ENCODE assay signal across 13 mouse cellular contexts in the genomic region with DNA sequence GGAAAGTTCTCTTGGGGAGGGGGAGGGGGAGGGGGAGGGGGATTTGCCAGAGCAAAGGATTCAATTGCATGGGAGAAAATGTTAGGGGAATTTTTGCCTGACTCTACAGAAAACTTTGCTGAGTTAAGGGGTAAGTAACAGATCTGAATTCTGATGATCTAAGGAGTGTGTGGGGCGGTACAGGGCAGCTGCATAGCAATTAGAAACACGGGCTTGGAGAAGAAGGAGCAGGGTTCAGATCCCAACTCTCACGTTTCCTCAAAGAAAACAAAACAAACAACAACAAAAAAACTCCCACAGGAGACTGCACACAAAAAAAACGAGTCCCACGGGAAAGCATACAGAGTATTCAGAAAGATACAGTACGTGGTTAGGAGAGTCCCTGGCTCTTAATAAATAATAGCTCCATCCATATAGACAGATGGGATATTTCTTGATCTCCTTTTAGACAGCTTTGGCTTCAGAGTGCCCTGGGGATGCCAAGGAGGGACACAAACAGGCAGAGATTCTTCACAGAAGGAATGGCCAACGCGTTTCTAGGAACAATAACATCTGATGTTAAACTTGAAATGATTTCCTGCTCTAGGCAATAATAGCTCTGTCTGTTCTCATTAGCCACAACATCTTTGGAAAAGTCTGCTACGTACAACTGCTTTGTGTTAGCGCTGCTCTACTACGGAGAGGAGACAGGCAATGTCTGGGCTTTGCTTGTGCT. TPM values are rescaled to one million over a fixed set of nuclear protein-coding genes. Genes with fewer than 3 reads are reported as not detected.
DNase-seq lines count a peak whose midpoint lies in the region; ATAC-seq and TF ChIP-seq lines count a peak whose summit lies in the region.
"Had no signal": no experiment of that assay in that cellular context is flagged by ENCODE, and none has a peak within 500 bp of the region (broad histone marks: within the 10 kb centered on the region; RNA-seq: fewer than 3 reads in every experiment).

No protein-coding gene starts in this region.

- H3K4me1 ChIP-seq in heart, embryonic 10.5 days: peaks cover 60% of the 10 kb centered on the region
- H3K4me1 ChIP-seq in heart, adult 2 months (ENCODE audit: control insufficient read depth, insufficient read depth, low read length): peaks cover 1% of the 10 kb centered on the region
- H3K4me1 ChIP-seq in stomach, embryonic 16.5 days (ENCODE audit: control insufficient read depth, insufficient read depth, low read length): peaks cover 12% of the 10 kb centered on the region; the same call in 1 of the 2 replicates
- 0 out of 2 replicates have a peak, but pooled peaks cover 2% of the 10 kb centered on the region for H3K4me1 ChIP-seq in stomach, postnatal 0 days (replicated peaks; ENCODE audit: control insufficient read depth, insufficient read depth)
- H3K4me1 ChIP-seq in lung, embryonic 16.5 days (replicated peaks; ENCODE audit: control insufficient read depth, insufficient read depth, low read length): peaks cover 2% of the 10 kb centered on the region; the same call in 1 of the 2 replicates

- H3K27me3 ChIP-seq in heart, embryonic 10.5 days (ENCODE audit: insufficient read depth, poor library complexity, severe bottlenecking): no peaks in the 10 kb centered on the region
- no peaks in the 10 kb centered on the region for H3K27me3 ChIP-seq in heart, adult 2 months (ENCODE audit: control insufficient read depth, insufficient read depth, low read length)
- H3K27me3 ChIP-seq in stomach, embryonic 16.5 days (ENCODE audit: control insufficient read depth, insufficient read depth, low read length): no peaks in the 10 kb centered on the region
- no peaks in the 10 kb centered on the region for H3K27me3 ChIP-seq in stomach, postnatal 0 days (ENCODE audit: control insufficient read depth, insufficient read depth, low read length)
- H3K27me3 ChIP-seq in lung, embryonic 16.5 days (ENCODE audit: control insufficient read depth, insufficient read depth, low read depth, low read length): no peaks in the 10 kb centered on the region
- H3K27me3 ChIP-seq: embryonic facial prominence, embryonic 15.5 days had no signal

- no peaks in the 10 kb centered on the region for H3K36me3 ChIP-seq in heart, embryonic 10.5 days
- peaks cover 4% of the 10 kb centered on the region; the same call in 1 of the 2 replicates for H3K36me3 ChIP-seq in heart, adult 2 months (ENCODE audit: control insufficient read depth, insufficient read depth, low read length)
- no peaks in the 10 kb centered on the region for H3K36me3 ChIP-seq in stomach, embryonic 16.5 days (ENCODE audit: control insufficient read depth, insufficient read depth, low read length)
- no peaks in the 10 kb centered on the region for H3K36me3 ChIP-seq in stomach, postnatal 0 days (ENCODE audit: control insufficient read depth, insufficient read depth, low read length)
- H3K36me3 ChIP-seq in lung, embryonic 16.5 days (ENCODE audit: control insufficient read depth, insufficient read depth, low read length): no peaks in the 10 kb centered on the region
- H3K36me3 ChIP-seq: embryonic facial prominence, embryonic 15.5 days had no signal

- H3K9ac ChIP-seq in heart, adult 2 months (ENCODE audit: low read depth, low read length): no peak overlapping the region
- H3K9ac ChIP-seq in stomach, embryonic 16.5 days (ENCODE audit: low read length): no peak overlapping the region
- no peak overlapping the region for H3K9ac ChIP-seq in stomach, postnatal 0 days (ENCODE audit: low read length)
- H3K9ac ChIP-seq in lung, embryonic 16.5 days (ENCODE audit: low read length): no peak overlapping the region
- H3K9ac ChIP-seq: embryonic facial prominence, embryonic 15.5 days had no signal

- intact Hi-C loops in heart, adult 2 months (cut with DNase I): no loop called here

- whole genome bisulfite sequencing in heart, embryonic 10.5 days: 35% methylated on average over 11 of the region's 11 CpGs
- 38% methylated on average over 11 of the region's 11 CpGs for WGBS in heart, adult 2 months
- 35% methylated on average over 11 of the region's 11 CpGs for WGBS in stomach, embryonic 16.5 days
- WGBS in stomach, postnatal 0 days: 32% methylated on average over 11 of the region's 11 CpGs
- 32% methylated on average over 11 of the region's 11 CpGs for WGBS in lung, embryonic 16.5 days

- H3K9me3 ChIP-seq in heart, embryonic 10.5 days: peaks cover 6% of the 10 kb centered on the region; the same call in 1 of the 2 replicates
- no peaks in the 10 kb centered on the region for H3K9me3 ChIP-seq in stomach, embryonic 16.5 days (replicated peaks; ENCODE audit: control insufficient read depth, low read length)
- H3K9me3 ChIP-seq in stomach, postnatal 0 days (ENCODE audit: control insufficient read depth, low read length): no peaks in the 10 kb centered on the region
- H3K9me3 ChIP-seq in lung, embryonic 16.5 days (ENCODE audit: control insufficient read depth, low read length): no peaks in the 10 kb centered on the region
- H3K9me3 ChIP-seq: embryonic facial prominence, embryonic 15.5 days; megakaryocyte, embryonic 14.5 days had no signal

- no peak overlapping the region for H3K4me2 ChIP-seq in stomach, embryonic 16.5 days (ENCODE audit: low read depth, low read length)
- H3K4me2 ChIP-seq in stomach, postnatal 0 days (replicated peaks; ENCODE audit: low read depth): no peak overlapping the region
- H3K4me2 ChIP-seq in lung, embryonic 16.5 days (ENCODE audit: low read depth, low read length): no peak overlapping the region
- H3K4me2 ChIP-seq: embryonic facial prominence, embryonic 15.5 days had no signal

- no peak for DNase-seq in heart, embryonic 10.5 days (ENCODE audit: low spot score)
- DNase-seq in heart, adult 2 months: no peak
- DNase-seq in stomach, postnatal 0 days (ENCODE audit: low spot score): no peak
- DNase-seq in retina, postnatal 1 day: peak; percentile 80
- DNase-seq in ovary, postnatal 36 days (ENCODE audit: low spot score): no peak
- DNase-seq in thymus, postnatal 4 days: no peak
- DNase-seq: cerebellum, adult 11-12 months; gastrocnemius, adult 2 months; kidney, adult 18-20 months had no signal

- no peaks in the 10 kb centered on the region for H3K79me2 ChIP-seq in heart, adult 2 months (replicated peaks; ENCODE audit: control insufficient read depth, insufficient read depth, low read length)

- TF ChIP-seq POLR2A in heart, adult 2 months (IDR thresholded peaks at IDR 0.05; ENCODE audit: insufficient read depth, low read depth, low read length): no peak

- TF ChIP-seq CTCF in heart, adult 2 months (IDR thresholded peaks at IDR 0.05): no peak
- TF ChIP-seq CTCF in stomach, postnatal 0 days (IDR thresholded peaks at IDR 0.05; ENCODE audit: low read depth): no peak

- peak overlapping the region; percentile 79 for H3K27ac ChIP-seq in heart, embryonic 10.5 days
- no peak overlapping the region for H3K27ac ChIP-seq in heart, adult 2 months
- H3K27ac ChIP-seq in stomach, embryonic 16.5 days (ENCODE audit: low read length): no peak overlapping the region
- H3K27ac ChIP-seq in stomach, postnatal 0 days (replicated peaks): no peak overlapping the region
- no peak overlapping the region for H3K27ac ChIP-seq in lung, embryonic 16.5 days (ENCODE audit: low read length)
- H3K27ac ChIP-seq: embryonic facial prominence, embryonic 15.5 days had no signal

- no peak overlapping the region for H3K4me3 ChIP-seq in heart, embryonic 10.5 days
- H3K4me3 ChIP-seq in heart, adult 2 months: no peak overlapping the region
- H3K4me3 ChIP-seq in stomach, embryonic 16.5 days (replicated peaks; ENCODE audit: low read length): no peak overlapping the region
- H3K4me3 ChIP-seq in stomach, postnatal 0 days (ENCODE audit: low read depth, low read length): no peak overlapping the region
- H3K4me3 ChIP-seq in lung, embryonic 16.5 days (ENCODE audit: low read length): no peak overlapping the region
- H3K4me3 ChIP-seq: embryonic facial prominence, embryonic 15.5 days; gastrocnemius, adult 2 months; megakaryocyte, embryonic 14.5 days had no signal

- no peak for TF ChIP-seq EP300 in heart, adult 2 months (IDR thresholded peaks at IDR 0.05; ENCODE audit: insufficient read depth, low read depth, low read length)
- TF ChIP-seq EP300 in stomach, postnatal 0 days (optimal IDR thresholded peaks at IDR 0.05): no peak

- 0 out of 2 replicates have a peak, but pooled peaks have one; percentile 13 for ATAC-seq in stomach, embryonic 16.5 days (ENCODE audit: insufficient read depth, low FRiP score)
- ATAC-seq in stomach, postnatal 0 days (ENCODE audit: low FRiP score, low TSS enrichment): no peak
- peak; percentile 67; the same call in 1 of the 2 replicates for ATAC-seq in lung, embryonic 16.5 days (ENCODE audit: low read depth)

RNA-seq across cellular contexts. Expression of gene Acbd6, which starts 29.4 kb away (rescaled TPM):
- 55.6 and 71.2 TPM in 2 replicates for polyA plus RNA-seq in heart, embryonic 10.5 days (2016; fragmentation: Nextera tagmentation; extraction: Ambion mirVana)
- 10 to 100 TPM; 57.1 to 63.6 TPM for total RNA-seq in heart, adult 2 months (2021)
- polyA plus RNA-seq in heart, adult 2 months (2012; rRNA removed): 28.3 and 55.7 TPM in 2 replicates
- 38.5 and 45.9 TPM in 2 replicates for polyA plus RNA-seq in stomach, embryonic 16.5 days (2015; fragmentation: Nextera tagmentation; extraction: Ambion mirVana)
- polyA plus RNA-seq in stomach, postnatal 0 days (2015; fragmentation: Nextera tagmentation; extraction: Ambion mirVana): 55.9 and 57.6 TPM in 2 replicates
- 54.0 and 58.7 TPM in 2 replicates for polyA plus RNA-seq in lung, embryonic 16.5 days (2015; fragmentation: Nextera tagmentation; extraction: Ambion mirVana)
